Mouse (Mus musculus): ENCODE measurements at regions not wholly inside any gene's neighbourhood (a gene's known extent, or its start where the extent isn't known, plus 50 kb on each side); places are given as distances from the start of the nearest gene placed in this dataset.

GRCm38 (mm10) chr1:177531791-177532190 lies 89.6 kb downstream of the Zbtb18 start:
- no peak for TF ChIP-seq POLR2A (IDR thresholded peaks at IDR 0.05; ENCODE audit: extremely low read depth, insufficient read depth, low read length)
- no peak for TF ChIP-seq CTCF (IDR thresholded peaks at IDR 0.05; ENCODE audit: extremely low read depth, insufficient read depth, low read length)

Measured in cortical plate, adult 2 months (tissue).